Mouse (Mus musculus): Measurements from ENCODE around the gene Shb. TPM values are rescaled to one million over a fixed set of nuclear protein-coding genes. Genes with fewer than 3 reads are reported as not detected.

The Shb gene
- polyA plus RNA-seq, 1 experiment = 6.5 TPM

GRCm38 (mm10) chr4:45471654-45472556, 60.4 kb downstream of the Shb start:
- no peak overlapping the region for H3K4me3 ChIP-seq (replicated peaks; ENCODE audit: control insufficient read depth, low read depth, low read length)
- no peak for TF ChIP-seq POLR2A (IDR thresholded peaks at IDR 0.05; ENCODE audit: borderline replicate concordance, control insufficient read depth, low read depth, low read length)
- no peak for TF ChIP-seq CTCF (IDR thresholded peaks at IDR 0.05; ENCODE audit: control insufficient read depth, insufficient read depth, low read length)
- WGBS = 60% methylated on average over 11 of the region's 11 CpGs
- H3K27ac ChIP-seq (ENCODE audit: control insufficient read depth, insufficient read depth, low read depth, low read length, poor library complexity) = no peak overlapping the region
- H3K4me1 ChIP-seq (ENCODE audit: control insufficient read depth, insufficient read depth, low read length) = no peaks in the 10 kb centered on the region

- H3K27ac ChIP-seq (ENCODE audit: control insufficient read depth, insufficient read depth, low read depth, low read length, poor library complexity) = no peak overlapping the region
These were observed 63.2 kb downstream of the Shb start for GRCm38 (mm10) chr4:45469057-45469456.

GRCm38 (mm10) chr4:45468507-45468906, 63.8 kb downstream of the Shb start:
- Histone ChIP-seq H3K4me3 (replicated peaks; ENCODE audit: control insufficient read depth, low read depth, low read length) (no peak overlapping the region), H3K27ac (ENCODE audit: control insufficient read depth, insufficient read depth, low read depth, low read length, poor library complexity) (no peak overlapping the region), H3K4me1 (ENCODE audit: control insufficient read depth, insufficient read depth, low read length) (no peaks in the 10 kb centered on the region)
- TF ChIP-seq CTCF (IDR thresholded peaks at IDR 0.05; ENCODE audit: control insufficient read depth, insufficient read depth, low read length) = no peak
- no peak for TF ChIP-seq POLR2A (IDR thresholded peaks at IDR 0.05; ENCODE audit: borderline replicate concordance, control insufficient read depth, low read depth, low read length)
- WGBS = 92% methylated on average over 6 of the region's 6 CpGs

More at GRCm38 (mm10) chr4:45469057-45469456, 63.2 kb downstream of the Shb start:
- WGBS = 85% methylated on average over 6 of the region's 6 CpGs
- no peaks in the 10 kb centered on the region for H3K4me1 ChIP-seq (ENCODE audit: control insufficient read depth, insufficient read depth, low read length)
- no peak overlapping the region for H3K4me3 ChIP-seq (replicated peaks; ENCODE audit: control insufficient read depth, low read depth, low read length)
- TF ChIP-seq CTCF (IDR thresholded peaks at IDR 0.05; ENCODE audit: control insufficient read depth, insufficient read depth, low read length) (no peak), POLR2A (IDR thresholded peaks at IDR 0.05; ENCODE audit: borderline replicate concordance, control insufficient read depth, low read depth, low read length) (no peak)

GRCm38 (mm10) chr4:45467115-45467912, 65.0 kb downstream of the Shb start:
- Histone ChIP-seq H3K4me1 (ENCODE audit: control insufficient read depth, insufficient read depth, low read length) (no peaks in the 10 kb centered on the region), H3K27ac (ENCODE audit: control insufficient read depth, insufficient read depth, low read depth, low read length, poor library complexity) (no peak overlapping the region), H3K4me3 (replicated peaks; ENCODE audit: control insufficient read depth, low read depth, low read length) (no peak overlapping the region)
- TF ChIP-seq POLR2A (IDR thresholded peaks at IDR 0.05; ENCODE audit: borderline replicate concordance, control insufficient read depth, low read depth, low read length) = no peak
- TF ChIP-seq CTCF (IDR thresholded peaks at IDR 0.05; ENCODE audit: control insufficient read depth, insufficient read depth, low read length) = no peak
- 83% methylated on average over 12 of the region's 12 CpGs for WGBS

- no peak for TF ChIP-seq CTCF (IDR thresholded peaks at IDR 0.05; ENCODE audit: control insufficient read depth, insufficient read depth, low read length)
- H3K4me1 ChIP-seq (ENCODE audit: control insufficient read depth, insufficient read depth, low read length) = no peaks in the 10 kb centered on the region
- H3K27ac ChIP-seq (ENCODE audit: control insufficient read depth, insufficient read depth, low read depth, low read length, poor library complexity) = no peak overlapping the region
- no peak overlapping the region for H3K4me3 ChIP-seq (replicated peaks; ENCODE audit: control insufficient read depth, low read depth, low read length)
- WGBS = 87% methylated on average over 9 of the region's 9 CpGs
These were observed 67.3 kb downstream of the Shb start for GRCm38 (mm10) chr4:45464941-45465340.

GRCm38 (mm10) chr4:45464528-45464927, 67.7 kb downstream of the Shb start:
- 87% methylated on average over 12 of the region's 12 CpGs for WGBS
- Histone ChIP-seq H3K4me1 (ENCODE audit: control insufficient read depth, insufficient read depth, low read length) (no peaks in the 10 kb centered on the region), H3K4me3 (replicated peaks; ENCODE audit: control insufficient read depth, low read depth, low read length) (no peak overlapping the region), H3K27ac (ENCODE audit: control insufficient read depth, insufficient read depth, low read depth, low read length, poor library complexity) (no peak overlapping the region)
- TF ChIP-seq POLR2A (IDR thresholded peaks at IDR 0.05; ENCODE audit: borderline replicate concordance, control insufficient read depth, low read depth, low read length) (no peak), CTCF (IDR thresholded peaks at IDR 0.05; ENCODE audit: control insufficient read depth, insufficient read depth, low read length) (no peak)

GRCm38 (mm10) chr4:45464123-45464522, 68.1 kb downstream of the Shb start:
- TF ChIP-seq CTCF (IDR thresholded peaks at IDR 0.05; ENCODE audit: control insufficient read depth, insufficient read depth, low read length) (no peak), POLR2A (IDR thresholded peaks at IDR 0.05; ENCODE audit: borderline replicate concordance, control insufficient read depth, low read depth, low read length) (no peak)
- Histone ChIP-seq H3K4me3 (replicated peaks; ENCODE audit: control insufficient read depth, low read depth, low read length) (no peak overlapping the region), H3K27ac (ENCODE audit: control insufficient read depth, insufficient read depth, low read depth, low read length, poor library complexity) (no peak overlapping the region), H3K4me1 (ENCODE audit: control insufficient read depth, insufficient read depth, low read length) (no peaks in the 10 kb centered on the region)
- 87% methylated on average over 3 of the region's 3 CpGs for WGBS

GRCm38 (mm10) chr4:45462628-45463027, 69.6 kb downstream of the Shb start:
- Histone ChIP-seq H3K27ac (ENCODE audit: control insufficient read depth, insufficient read depth, low read depth, low read length, poor library complexity) (no peak overlapping the region), H3K4me3 (replicated peaks; ENCODE audit: control insufficient read depth, low read depth, low read length) (no peak overlapping the region), H3K4me1 (ENCODE audit: control insufficient read depth, insufficient read depth, low read length) (no peaks in the 10 kb centered on the region)
- TF ChIP-seq CTCF (IDR thresholded peaks at IDR 0.05; ENCODE audit: control insufficient read depth, insufficient read depth, low read length) = no peak
- no peak for TF ChIP-seq POLR2A (IDR thresholded peaks at IDR 0.05; ENCODE audit: borderline replicate concordance, control insufficient read depth, low read depth, low read length)
- 61% methylated on average over 5 of the region's 5 CpGs for WGBS

All from bone marrow, adult 2 months (tissue).